Mouse (Mus musculus) lung, postnatal 0 days (tissue): ENCODE measurements around the gene Hist1h3g.

Experiments used
- CTCF ChIP-seq: IDR thresholded peaks from 2 replicates; pipeline ENCODE4 v1.5.1; 2016; ENCODE audit warnings: antibody characterized with exemption, mild to moderate bottlenecking
- EP300 ChIP-seq: IDR thresholded peaks from 2 replicates; pipeline ENCODE4 v1.6.1; 2016; ENCODE audit warnings: antibody characterized with exemption, mild to moderate bottlenecking, control low read depth

GRCm38 (mm10) chr13:23491990-23492389, 43.2 kb upstream of the Hist1h3g start:
- TF ChIP-seq CTCF (no peak), EP300 (no peak)
